Mouse (Mus musculus) yolk sac, embryonic 10.5 days (tissue): ENCODE measurements around the gene Rnpepl1.
A peak's percentile ranks its signal among the peaks of the same experiment; 100 is the strongest.

Experiments used
- DNase-seq: peaks from one replicate; pipeline ENCODE4 v3.0.0-alpha.2; 2017; ENCODE audit warnings: low spot score

The Rnpepl1 gene

GRCm38 (mm10) chr1:92910239-92910885, at the start of gene Rnpepl1:
TSS of gene Rnpepl1 (plus strand) at chr1:92910783.
- DNase-seq: peak; percentile 76

GRCm38 (mm10) chr1:92861503-92861902, 49.1 kb upstream of the Rnpepl1 start:
- DNase-seq: no peak

GRCm38 (mm10) chr1:92863268-92863667, 47.3 kb upstream of the Rnpepl1 start:
- DNase-seq: no peak

GRCm38 (mm10) chr1:92866170-92866569, 44.4 kb upstream of the Rnpepl1 start:
- DNase-seq: no peak

- DNase-seq: no peak
These were observed 40.6 kb upstream of the Rnpepl1 start for GRCm38 (mm10) chr1:92869985-92870384.

GRCm38 (mm10) chr1:92872666-92873065, 37.9 kb upstream of the Rnpepl1 start:
- no peak for DNase-seq

GRCm38 (mm10) chr1:92874011-92874410, 36.6 kb upstream of the Rnpepl1 start:
- DNase-seq: no peak

- no peak for DNase-seq
These were observed 35.0 kb upstream of the Rnpepl1 start for GRCm38 (mm10) chr1:92875360-92876111.

GRCm38 (mm10) chr1:92877431-92877978, 33.1 kb upstream of the Rnpepl1 start:
- no peak for DNase-seq

- no peak for DNase-seq
These were observed 32.4 kb upstream of the Rnpepl1 start for GRCm38 (mm10) chr1:92878066-92878741.

- no peak for DNase-seq
These were observed 31.3 kb upstream of the Rnpepl1 start for GRCm38 (mm10) chr1:92879266-92879665.

GRCm38 (mm10) chr1:92880101-92880500, 30.5 kb upstream of the Rnpepl1 start:
- DNase-seq: no peak

GRCm38 (mm10) chr1:92881982-92882381, 28.6 kb upstream of the Rnpepl1 start:
- no peak for DNase-seq

GRCm38 (mm10) chr1:92888901-92889655, 21.5 kb upstream of the Rnpepl1 start:
- no peak for DNase-seq

- DNase-seq: no peak
These were observed 17.8 kb upstream of the Rnpepl1 start for GRCm38 (mm10) chr1:92892791-92893190.

- no peak for DNase-seq
These were observed 16.7 kb upstream of the Rnpepl1 start for GRCm38 (mm10) chr1:92893896-92894295.

- peak; percentile 46 for DNase-seq
These were observed 15.5 kb upstream of the Rnpepl1 start for GRCm38 (mm10) chr1:92895089-92895488.

GRCm38 (mm10) chr1:92902786-92903185, 7.8 kb upstream of the Rnpepl1 start, which contains the start of gene Ankmy1:
TSS of gene Ankmy1 (minus strand) at chr1:92902906.
- peak; percentile 76 for DNase-seq

- DNase-seq: no peak
These were observed 7.0 kb upstream of the Rnpepl1 start for GRCm38 (mm10) chr1:92903627-92904026.

- DNase-seq: no peak
These were observed 4.8 kb upstream of the Rnpepl1 start for GRCm38 (mm10) chr1:92905703-92906310.
